Mouse (Mus musculus): Measurements from ENCODE around the gene Nexmif. TPM values are rescaled to one million over a fixed set of nuclear protein-coding genes. Genes with fewer than 3 reads are reported as not detected.
"Not testable (repeated sequence)": the region's sequence is repeated elsewhere in the genome, so short reads cannot be mapped to it uniquely, and the experiment has no call there.

The Nexmif gene
- total and polyA plus RNA-seq, 3 experiments = 0.02 to 0.20 (median 0.13) TPM

DNA sequence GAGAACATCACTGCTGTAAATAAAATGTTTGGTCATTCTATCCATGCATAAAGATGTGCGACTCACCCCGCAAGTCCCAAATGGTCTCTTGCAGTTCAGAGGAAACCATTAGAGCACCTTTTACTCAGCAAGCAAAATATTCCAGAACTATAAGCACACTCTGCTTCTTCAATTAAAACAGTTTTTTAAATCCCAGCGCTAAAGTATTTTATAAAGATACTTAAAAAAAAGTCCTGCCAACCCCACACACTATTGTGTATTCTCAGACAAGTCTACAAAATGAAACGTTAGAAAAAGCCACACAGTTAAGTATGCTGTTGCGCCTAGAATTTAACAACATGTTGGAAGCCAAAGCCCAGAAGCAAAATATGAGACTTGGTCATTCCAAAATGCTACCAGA lies 1.9 kb downstream of the Nexmif start:
- Histone ChIP-seq H3K4me3 (no peak overlapping the region), H3K4me1 (ENCODE audit: control insufficient read depth, insufficient read depth, low read length) (no peaks in the 10 kb centered on the region), H3K36me3 (ENCODE audit: control insufficient read depth, insufficient read depth, low read length) (no peaks in the 10 kb centered on the region), H3K27me3 (ENCODE audit: control insufficient read depth, insufficient read depth, low read length) (no peaks in the 10 kb centered on the region; the same call in 1 of the 2 replicates), H3K9ac (ENCODE audit: low read depth, low read length) (no peak overlapping the region), H3K79me2 (replicated peaks; ENCODE audit: control insufficient read depth, insufficient read depth, low read length) (no peaks in the 10 kb centered on the region), H3K27ac (no peak overlapping the region)
- intact Hi-C loops (cut with DNase I) = no loop called here
- TF ChIP-seq POLR2A (IDR thresholded peaks at IDR 0.05; ENCODE audit: insufficient read depth, low read depth, low read length) = no peak
- TF ChIP-seq EP300 (IDR thresholded peaks at IDR 0.05; ENCODE audit: insufficient read depth, low read depth, low read length) = no peak
- no peak for TF ChIP-seq CTCF (IDR thresholded peaks at IDR 0.05)
- no peak for DNase-seq
- 62% methylated on average over 5 of the region's 5 CpGs for whole genome bisulfite sequencing

GRCm38 (mm10) chrX:104196561-104196960 lies 4.4 kb downstream of the Nexmif start:
- Histone ChIP-seq H3K4me3 (no peak overlapping the region), H3K79me2 (replicated peaks; ENCODE audit: control insufficient read depth, insufficient read depth, low read length) (no peaks in the 10 kb centered on the region), H3K27me3 (ENCODE audit: control insufficient read depth, insufficient read depth, low read length) (no peaks in the 10 kb centered on the region; the same call in 1 of the 2 replicates), H3K9ac (ENCODE audit: low read depth, low read length) (no peak overlapping the region), H3K36me3 (ENCODE audit: control insufficient read depth, insufficient read depth, low read length) (no peaks in the 10 kb centered on the region), H3K4me1 (ENCODE audit: control insufficient read depth, insufficient read depth, low read length) (no peaks in the 10 kb centered on the region), H3K27ac (no peak overlapping the region)
- intact Hi-C loops (cut with DNase I) = no loop called here
- 84% methylated on average over 5 of the region's 5 CpGs for WGBS
- DNase-seq = no peak
- TF ChIP-seq EP300 (IDR thresholded peaks at IDR 0.05; ENCODE audit: insufficient read depth, low read depth, low read length) = no peak
- no peak for TF ChIP-seq CTCF (IDR thresholded peaks at IDR 0.05)
- TF ChIP-seq POLR2A (IDR thresholded peaks at IDR 0.05; ENCODE audit: insufficient read depth, low read depth, low read length) = no peak

DNA sequence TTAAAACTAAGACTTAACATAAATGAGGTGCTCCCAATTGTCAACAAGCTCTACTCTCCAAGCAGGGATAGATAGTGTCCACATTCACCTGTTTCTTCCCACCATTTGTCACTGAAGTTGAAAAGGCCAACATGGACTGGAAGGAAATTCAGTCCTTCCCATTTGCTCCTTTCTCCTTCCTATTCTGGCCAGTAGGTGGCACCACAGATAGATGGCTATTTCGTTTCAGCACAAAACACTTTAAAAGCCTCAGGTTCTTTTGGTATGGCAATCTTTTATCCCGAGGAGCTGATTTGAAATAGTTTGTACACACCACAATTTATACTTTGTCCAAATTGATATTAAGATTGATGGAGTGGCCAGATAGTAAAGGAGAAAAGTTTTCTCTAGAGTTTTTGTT lies 21.7 kb downstream of the Nexmif start:
- Histone ChIP-seq H3K27ac (no peak overlapping the region), H3K36me3 (ENCODE audit: control insufficient read depth, insufficient read depth, low read length) (no peaks in the 10 kb centered on the region), H3K4me1 (ENCODE audit: control insufficient read depth, insufficient read depth, low read length) (no peaks in the 10 kb centered on the region), H3K79me2 (replicated peaks; ENCODE audit: control insufficient read depth, insufficient read depth, low read length) (no peaks in the 10 kb centered on the region), H3K4me3 (no peak overlapping the region), H3K27me3 (ENCODE audit: control insufficient read depth, insufficient read depth, low read length) (no peaks in the 10 kb centered on the region), H3K9ac (ENCODE audit: low read depth, low read length) (no peak overlapping the region)
- intact Hi-C loops (cut with DNase I) = loop anchor here (1.0 to 5.0 kb wide), 2 partner anchors 827 to 923 kb away; no protein-coding TSS in a partner anchor
- peak; percentile 89 for TF ChIP-seq CTCF (IDR thresholded peaks at IDR 0.05)
- no peak for TF ChIP-seq POLR2A (IDR thresholded peaks at IDR 0.05; ENCODE audit: insufficient read depth, low read depth, low read length)
- TF ChIP-seq EP300 (IDR thresholded peaks at IDR 0.05; ENCODE audit: insufficient read depth, low read depth, low read length) = no peak
- DNase-seq = peak; percentile 6 to 24
- WGBS = 19% methylated on average over 2 of the region's 2 CpGs

GRCm38 (mm10) chrX:104150072-104150471 lies 50.9 kb downstream of the Nexmif start:
- H3K79me2 ChIP-seq (replicated peaks; ENCODE audit: control insufficient read depth, insufficient read depth, low read length) = no peaks in the 10 kb centered on the region
- TF ChIP-seq CTCF (IDR thresholded peaks at IDR 0.05) = no peak
- TF ChIP-seq EP300 (IDR thresholded peaks at IDR 0.05; ENCODE audit: insufficient read depth, low read depth, low read length) = no peak
- no peak for TF ChIP-seq POLR2A (IDR thresholded peaks at IDR 0.05; ENCODE audit: insufficient read depth, low read depth, low read length)
- WGBS = 39% methylated on average over 1 of the region's 1 CpGs
- no peak for DNase-seq
- H3K27me3 ChIP-seq (ENCODE audit: control insufficient read depth, insufficient read depth, low read length) = no peaks in the 10 kb centered on the region
- no peak overlapping the region for H3K9ac ChIP-seq (ENCODE audit: low read depth, low read length)
- no peaks in the 10 kb centered on the region for H3K36me3 ChIP-seq (ENCODE audit: control insufficient read depth, insufficient read depth, low read length)
- H3K4me3 ChIP-seq = no peak overlapping the region
- intact Hi-C loops (cut with DNase I) = no loop called here
- no peaks in the 10 kb centered on the region for H3K4me1 ChIP-seq (ENCODE audit: control insufficient read depth, insufficient read depth, low read length)
- no peak overlapping the region for H3K27ac ChIP-seq

DNA sequence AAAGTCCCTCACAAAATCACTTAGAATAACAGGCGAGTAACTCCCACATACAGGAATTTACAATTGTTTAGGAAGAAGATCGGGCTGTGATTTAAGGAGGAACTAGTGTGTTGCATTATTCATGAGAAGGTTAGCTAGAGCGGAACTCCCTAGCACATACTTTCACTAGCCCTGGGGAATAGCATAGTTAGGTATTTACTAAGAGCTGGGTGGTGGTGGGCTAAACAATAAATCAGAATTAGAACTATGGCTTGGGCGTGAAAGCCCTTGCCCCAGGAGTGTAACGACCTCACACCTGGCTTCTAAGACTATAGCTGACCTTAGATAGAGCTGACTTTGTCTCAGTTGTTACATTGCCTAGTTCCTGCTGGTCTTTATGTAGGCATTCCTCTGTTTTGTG lies 85.7 kb downstream of the Nexmif start:
- H3K9ac ChIP-seq (ENCODE audit: low read depth, low read length); H3K4me3 ChIP-seq; H3K4me1 ChIP-seq (ENCODE audit: control insufficient read depth, insufficient read depth, low read length); H3K79me2 ChIP-seq (replicated peaks; ENCODE audit: control insufficient read depth, insufficient read depth, low read length); H3K36me3 ChIP-seq (ENCODE audit: control insufficient read depth, insufficient read depth, low read length); intact Hi-C loops (cut with DNase I); H3K27ac ChIP-seq; DNase-seq; H3K27me3 ChIP-seq (ENCODE audit: control insufficient read depth, insufficient read depth, low read length): not testable (repeated sequence)
- WGBS = 72% methylated on average over 5 of the region's 5 CpGs

DNA sequence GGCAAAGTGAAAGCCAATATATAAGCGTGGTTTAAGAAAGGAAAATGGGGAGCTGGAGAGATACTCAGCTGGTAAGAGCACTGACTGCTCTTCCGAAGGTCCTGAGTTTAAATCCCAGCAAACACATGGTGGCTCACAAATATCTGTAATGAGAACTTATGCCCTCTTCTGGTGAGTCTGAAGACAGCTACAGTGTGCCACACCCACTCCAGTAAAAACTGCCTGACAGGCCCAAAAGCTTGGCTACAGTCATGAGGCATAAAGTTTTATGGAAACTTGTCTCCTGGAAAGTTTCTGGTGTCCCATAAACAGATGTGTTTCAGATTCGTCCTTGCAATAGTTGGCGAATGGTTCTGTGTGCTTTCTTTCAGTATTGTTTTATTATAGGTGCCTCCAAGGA lies 86.4 kb downstream of the Nexmif start:
- no peak for TF ChIP-seq POLR2A (IDR thresholded peaks at IDR 0.05; ENCODE audit: insufficient read depth, low read depth, low read length)
- TF ChIP-seq CTCF (IDR thresholded peaks at IDR 0.05) = 0 out of 2 replicates have a peak, but pooled peaks have one; percentile 24
- H3K79me2 ChIP-seq (replicated peaks; ENCODE audit: control insufficient read depth, insufficient read depth, low read length) = no peaks in the 10 kb centered on the region
- intact Hi-C loops (cut with DNase I) = no loop called here

More for the DNA sequence above, 86.4 kb downstream of the Nexmif start:
- no peak for DNase-seq
- H3K9ac ChIP-seq (ENCODE audit: low read depth, low read length) = no peak overlapping the region
- no peak overlapping the region for H3K4me3 ChIP-seq
- H3K27ac ChIP-seq = no peak overlapping the region
- H3K36me3 ChIP-seq (ENCODE audit: control insufficient read depth, insufficient read depth, low read length) = no peaks in the 10 kb centered on the region
- no peaks in the 10 kb centered on the region for H3K4me1 ChIP-seq (ENCODE audit: control insufficient read depth, insufficient read depth, low read length)
- no peaks in the 10 kb centered on the region for H3K27me3 ChIP-seq (ENCODE audit: control insufficient read depth, insufficient read depth, low read length)
- WGBS = 55% methylated on average over 4 of the region's 4 CpGs
